Comparison of ENCODE assay signal across 25 mouse cellular contexts in the genomic region with DNA sequence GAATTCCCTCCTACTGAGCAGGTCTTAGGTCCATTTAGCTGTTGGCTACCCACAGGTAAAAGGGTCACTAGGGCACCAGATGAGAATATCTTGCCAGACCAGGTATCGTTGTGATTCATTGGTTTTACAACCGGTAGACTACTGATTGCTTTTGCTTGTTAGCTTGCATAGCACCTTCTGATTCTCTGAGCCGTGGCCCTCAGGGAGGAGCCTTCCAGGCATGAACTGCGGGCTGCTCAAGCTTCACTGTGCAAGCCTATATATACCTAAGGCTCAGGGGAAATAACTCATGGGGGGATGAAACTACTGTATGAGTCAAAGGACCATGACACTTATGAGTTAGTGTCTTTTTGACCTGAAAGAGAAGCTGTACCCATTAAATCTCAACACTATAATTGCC. TPM values are rescaled to one million over a fixed set of nuclear protein-coding genes. Genes with fewer than 3 reads are reported as not detected.
A peak's percentile ranks its signal among the peaks of the same experiment; 100 is the strongest.
DNase-seq lines count a peak whose midpoint lies in the region; ATAC-seq and TF ChIP-seq lines count a peak whose summit lies in the region.
"Had no signal": no experiment of that assay in that cellular context is flagged by ENCODE, and none has a peak within 500 bp of the region (broad histone marks: within the 10 kb centered on the region; RNA-seq: fewer than 3 reads in every experiment).

No protein-coding gene starts in this region.

- no peak overlapping the region for H3K27ac ChIP-seq in spleen, adult 2 months (ENCODE audit: insufficient read depth, low read length)
- H3K27ac ChIP-seq: forebrain, embryonic 10.5 days; forebrain, embryonic 13.5 days; gastrocnemius, adult 2 months; heart, adult 2 months; heart, embryonic 10.5 days; heart, embryonic 13.5 days; hindbrain, embryonic 12.5 days; hindbrain, embryonic 15.5 days had no signal

- TF ChIP-seq CTCF in spleen, adult 2 months (IDR thresholded peaks at IDR 0.05; ENCODE audit: extremely low read depth, insufficient read depth, insufficient read length, insufficient replicate concordance), result no peak

- H3K4me3 ChIP-seq in spleen, adult 2 months (ENCODE audit: extremely low read depth, insufficient read depth, insufficient read length), result no peak overlapping the region
- H3K4me3 ChIP-seq: forebrain, embryonic 10.5 days; forebrain, embryonic 13.5 days; gastrocnemius, adult 2 months; heart, adult 2 months; heart, embryonic 10.5 days; heart, embryonic 13.5 days; hindbrain, embryonic 12.5 days; hindbrain, embryonic 15.5 days had no signal

- H3K27me3 ChIP-seq in spleen, adult 2 months (ENCODE audit: control insufficient read depth, insufficient read depth, low read length), result no peaks in the 10 kb centered on the region
- H3K27me3 ChIP-seq: CH12.LX; forebrain, embryonic 13.5 days; heart, embryonic 13.5 days; hindbrain, embryonic 12.5 days; hindbrain, embryonic 15.5 days; Patski had no signal

- peak; percentile 13; the same call in 1 of the 2 replicates for ATAC-seq in neutrophil, adult 5-6 weeks (ENCODE audit: extremely low read depth, insufficient number of reproducible peaks, low FRiP score, poor library complexity, severe bottlenecking)
- ATAC-seq: forebrain, embryonic 13.5 days; forebrain, embryonic 16.5 days; Patski had no signal

- no peak for TF ChIP-seq POLR2A in spleen, adult 2 months (IDR thresholded peaks at IDR 0.05; ENCODE audit: low read depth, low read length)

- H3K4me1 ChIP-seq in spleen, adult 2 months (ENCODE audit: control insufficient read depth, insufficient read depth, insufficient read length), result peaks cover 2% of the 10 kb centered on the region; the same call in 1 of the 2 replicates
- H3K4me1 ChIP-seq: forebrain, embryonic 10.5 days; heart, embryonic 10.5 days; heart, embryonic 13.5 days; hindbrain, embryonic 12.5 days; hindbrain, embryonic 15.5 days had no signal

- no peaks in the 10 kb centered on the region for H3K36me3 ChIP-seq in spleen, adult 2 months (ENCODE audit: control insufficient read depth, insufficient read depth, low read length)
- H3K36me3 ChIP-seq: forebrain, embryonic 10.5 days; G1E; heart, embryonic 10.5 days; heart, embryonic 13.5 days; hindbrain, embryonic 12.5 days; hindbrain, embryonic 15.5 days had no signal

- WGBS in spleen, adult 2 months, result 56% methylated on average over 4 of the region's 4 CpGs

- peak; percentile 63 for DNase-seq in heart, adult 11 months
- DNase-seq in heart, postnatal 4 days, result no peak
- DNase-seq in spleen, adult 2 months (ENCODE audit: low read depth in 1 of 2, low spot score in 2 of 2), result peak; percentile 10 to 17
- DNase-seq in spleen, postnatal 4 days (ENCODE audit: low spot score in 2 of 2), result no peak
- no peak for DNase-seq in frontal cortex, adult 2 months (ENCODE audit: extremely low spot score in 1 of 2, low spot score in 1 of 2)
- DNase-seq: adrenal gland, postnatal 10 days; adrenal gland, postnatal 36 days; cerebellum, adult 18-20 months; cerebellum, adult 9-10 months; cerebellum, postnatal 14 days; gastrocnemius, adult 2 months; gastrocnemius, postnatal 25 days; heart, adult 2 months; heart, postnatal 14 days had no signal

RNA-seq across cellular contexts. Expression of gene Baz2b, which starts 42.8 kb away (rescaled TPM):
- total RNA-seq in heart, postnatal 4 days (2021), result 10 to 100 TPM; 65.5 to 68.2 TPM
- 12.6 and 13.7 TPM in 2 replicates for polyA plus RNA-seq in spleen, adult 2 months (2012; rRNA removed)
- total RNA-seq in neutrophil, adult 5-6 weeks (2017), result 365 and 367 TPM in 2 replicates
- polyA plus RNA-seq in frontal cortex, adult 2 months (2012; rRNA removed), result 31.3 and 34.7 TPM in 2 replicates

RNA-seq across cellular contexts. Expression of gene March7, which starts 42.8 kb away (rescaled TPM):
- total RNA-seq in heart, postnatal 4 days (2021), result 10 to 100 TPM; 54.4 to 57.8 TPM
- 6.0 and 6.4 TPM in 2 replicates for polyA plus RNA-seq in spleen, adult 2 months (2012; rRNA removed)
- total RNA-seq in neutrophil, adult 5-6 weeks (2017), result 547 and 566 TPM in 2 replicates
- 39.5 and 45.7 TPM in 2 replicates for polyA plus RNA-seq in frontal cortex, adult 2 months (2012; rRNA removed)

Comparison
In these comparisons a context has a peak if more than half of its experiments do, and no peak if none do; other contexts are left out.
1. DNase-seq: peak in heart, adult 11 months (single experiment) and spleen, adult 2 months (2 of 2); none in heart, postnatal 4 days (single experiment), spleen, postnatal 4 days (0 of 2) and frontal cortex, adult 2 months (0 of 2).